Mouse (Mus musculus): ENCODE data around the gene Elane. TPM values are rescaled to one million over a fixed set of nuclear protein-coding genes. Genes with fewer than 3 reads are reported as not detected.
A peak's percentile ranks its signal among the peaks of the same experiment; 100 is the strongest.

The Elane gene
- polyA plus RNA-seq, 1 experiment: 162 TPM

DNA sequence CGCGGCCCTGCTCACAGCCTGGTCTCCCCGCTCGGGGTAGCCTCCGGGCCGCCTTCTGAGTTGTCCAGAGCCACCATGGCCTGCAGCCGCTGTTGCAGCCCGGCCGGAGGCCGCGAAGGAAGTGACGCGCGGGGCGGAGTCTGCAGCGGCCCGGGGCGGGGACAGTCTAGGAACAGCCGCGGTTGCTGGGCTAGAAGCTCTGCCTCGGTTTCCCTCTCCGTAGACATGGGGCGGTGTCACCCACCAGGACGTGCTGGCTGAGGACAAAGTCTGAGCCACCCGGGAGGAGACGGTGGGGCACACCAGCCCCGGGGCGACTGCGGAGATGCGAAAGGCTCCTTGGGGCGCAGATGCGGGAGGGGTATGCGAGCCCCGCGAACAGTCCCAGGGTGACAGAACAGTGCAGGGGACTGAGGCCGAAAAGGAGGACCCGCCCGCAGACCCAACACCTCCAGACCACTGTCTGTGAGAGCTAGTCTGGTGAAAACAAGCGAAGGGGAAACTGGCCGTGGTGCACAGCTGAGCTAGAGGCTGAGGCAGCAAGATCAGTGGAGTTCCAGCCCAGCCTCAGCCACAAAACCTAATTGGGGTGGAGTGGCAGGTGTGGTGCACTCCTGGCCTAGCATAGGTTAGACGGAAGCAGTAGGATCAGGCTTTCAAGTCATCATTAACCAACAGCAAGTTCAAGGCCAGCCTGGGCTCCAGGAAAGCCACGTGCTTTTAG lies 30.9 kb downstream of the Elane start, which contains the start of gene Kiss1r:
Gene Kiss1r, plus strand, starts transcription at position 164 of the 724 bp plus-strand sequence.
- TF ChIP-seq CTCF (IDR thresholded peaks at IDR 0.05; ENCODE audit: control insufficient read depth, insufficient read depth, low read length) (no peak), POLR2A (IDR thresholded peaks at IDR 0.05; ENCODE audit: borderline replicate concordance, control insufficient read depth, low read depth, low read length) (peak; percentile 90; the same call in 1 of the 2 replicates)
- WGBS: 2% methylated on average over 42 of the region's 42 CpGs
- Histone ChIP-seq H3K4me1 (ENCODE audit: control insufficient read depth, insufficient read depth, low read length) (peaks cover 5% of the 10 kb centered on the region), H3K27ac (ENCODE audit: control insufficient read depth, insufficient read depth, low read depth, low read length, poor library complexity) (peak within 1 kb of the TSS; percentile 86), H3K4me3 (replicated peaks; ENCODE audit: control insufficient read depth, low read depth, low read length) (peak within 1 kb of the TSS; percentile 96)

DNA sequence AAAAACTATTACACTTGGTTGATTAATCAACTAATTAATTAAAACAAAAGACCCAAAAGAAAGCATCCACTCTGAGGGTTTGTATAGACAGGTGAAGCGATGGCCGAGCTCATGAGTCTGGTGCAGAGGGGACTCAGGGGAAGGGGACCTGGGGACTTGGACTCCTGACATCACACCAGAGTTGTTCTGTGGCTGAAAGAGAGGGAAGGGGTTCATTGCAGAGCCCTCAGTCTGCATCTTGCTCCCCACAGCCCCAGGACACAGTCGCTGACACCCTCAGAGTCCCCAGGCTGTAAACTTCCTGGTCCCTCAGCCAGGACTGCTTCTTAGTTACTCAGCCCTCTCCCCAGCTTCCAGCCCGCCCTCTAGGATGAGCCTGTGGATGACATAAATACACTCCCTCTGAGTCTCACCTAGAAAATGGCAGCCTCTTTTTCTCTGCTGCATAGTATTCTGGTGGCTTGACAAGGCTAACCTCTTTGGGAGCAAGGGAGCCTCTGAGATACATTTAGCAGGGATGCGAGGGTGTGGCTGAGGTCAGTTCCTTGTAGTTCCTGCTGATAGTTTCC lies 31.6 kb downstream of the Elane start:
- WGBS: 73% methylated on average over 5 of the region's 5 CpGs
- peak overlapping the region; percentile 96 for H3K4me3 ChIP-seq (replicated peaks; ENCODE audit: control insufficient read depth, low read depth, low read length)
- peaks cover 5% of the 10 kb centered on the region for H3K4me1 ChIP-seq (ENCODE audit: control insufficient read depth, insufficient read depth, low read length)
- TF ChIP-seq POLR2A (IDR thresholded peaks at IDR 0.05; ENCODE audit: borderline replicate concordance, control insufficient read depth, low read depth, low read length) (no peak), CTCF (IDR thresholded peaks at IDR 0.05; ENCODE audit: control insufficient read depth, insufficient read depth, low read length) (no peak)
- no peak overlapping the region for H3K27ac ChIP-seq (ENCODE audit: control insufficient read depth, insufficient read depth, low read depth, low read length, poor library complexity)

GRCm38 (mm10) chr10:79918231-79919078 lies 32.4 kb downstream of the Elane start:
- TF ChIP-seq POLR2A (IDR thresholded peaks at IDR 0.05; ENCODE audit: borderline replicate concordance, control insufficient read depth, low read depth, low read length) (no peak), CTCF (IDR thresholded peaks at IDR 0.05; ENCODE audit: control insufficient read depth, insufficient read depth, low read length) (no peak)
- WGBS: 55% methylated on average over 35 of the region's 35 CpGs
- Histone ChIP-seq H3K4me3 (replicated peaks; ENCODE audit: control insufficient read depth, low read depth, low read length) (no peak overlapping the region), H3K4me1 (ENCODE audit: control insufficient read depth, insufficient read depth, low read length) (peaks cover 5% of the 10 kb centered on the region), H3K27ac (ENCODE audit: control insufficient read depth, insufficient read depth, low read depth, low read length, poor library complexity) (no peak overlapping the region)

DNA sequence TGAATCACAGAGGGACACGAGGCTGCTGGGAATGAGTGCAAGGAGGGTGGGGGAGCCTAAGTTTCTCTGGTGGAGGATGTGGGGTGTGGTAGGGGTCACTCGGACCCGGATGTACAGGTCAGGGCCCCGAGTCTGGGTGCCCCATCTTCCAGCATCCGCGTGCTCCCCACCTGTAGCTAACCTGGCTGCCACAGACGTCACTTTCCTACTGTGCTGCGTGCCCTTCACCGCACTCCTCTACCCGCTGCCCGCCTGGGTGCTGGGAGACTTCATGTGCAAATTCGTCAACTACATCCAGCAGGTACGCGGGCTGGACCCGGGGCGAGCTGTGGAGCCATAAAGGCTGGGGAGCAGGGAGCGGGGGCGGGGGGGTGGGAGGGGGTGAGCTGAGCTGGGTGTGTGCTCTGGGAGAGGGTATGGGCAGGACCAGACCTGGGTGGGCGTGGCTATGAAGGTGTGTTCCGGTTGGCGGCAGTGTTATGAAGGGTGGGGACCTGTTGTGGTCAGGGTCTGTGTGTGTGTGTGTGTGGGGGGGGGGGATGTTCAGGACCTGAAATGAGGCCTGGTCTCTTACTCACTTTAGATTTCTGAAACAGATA lies 33.3 kb downstream of the Elane start:
- 43% methylated on average over 21 of the region's 21 CpGs for WGBS
- Histone ChIP-seq H3K27ac (ENCODE audit: control insufficient read depth, insufficient read depth, low read depth, low read length, poor library complexity) (no peak overlapping the region), H3K4me3 (replicated peaks; ENCODE audit: control insufficient read depth, low read depth, low read length) (no peak overlapping the region), H3K4me1 (ENCODE audit: control insufficient read depth, insufficient read depth, low read length) (peaks cover 5% of the 10 kb centered on the region)
- TF ChIP-seq POLR2A (IDR thresholded peaks at IDR 0.05; ENCODE audit: borderline replicate concordance, control insufficient read depth, low read depth, low read length) (no peak), CTCF (IDR thresholded peaks at IDR 0.05; ENCODE audit: control insufficient read depth, insufficient read depth, low read length) (no peak)

DNA sequence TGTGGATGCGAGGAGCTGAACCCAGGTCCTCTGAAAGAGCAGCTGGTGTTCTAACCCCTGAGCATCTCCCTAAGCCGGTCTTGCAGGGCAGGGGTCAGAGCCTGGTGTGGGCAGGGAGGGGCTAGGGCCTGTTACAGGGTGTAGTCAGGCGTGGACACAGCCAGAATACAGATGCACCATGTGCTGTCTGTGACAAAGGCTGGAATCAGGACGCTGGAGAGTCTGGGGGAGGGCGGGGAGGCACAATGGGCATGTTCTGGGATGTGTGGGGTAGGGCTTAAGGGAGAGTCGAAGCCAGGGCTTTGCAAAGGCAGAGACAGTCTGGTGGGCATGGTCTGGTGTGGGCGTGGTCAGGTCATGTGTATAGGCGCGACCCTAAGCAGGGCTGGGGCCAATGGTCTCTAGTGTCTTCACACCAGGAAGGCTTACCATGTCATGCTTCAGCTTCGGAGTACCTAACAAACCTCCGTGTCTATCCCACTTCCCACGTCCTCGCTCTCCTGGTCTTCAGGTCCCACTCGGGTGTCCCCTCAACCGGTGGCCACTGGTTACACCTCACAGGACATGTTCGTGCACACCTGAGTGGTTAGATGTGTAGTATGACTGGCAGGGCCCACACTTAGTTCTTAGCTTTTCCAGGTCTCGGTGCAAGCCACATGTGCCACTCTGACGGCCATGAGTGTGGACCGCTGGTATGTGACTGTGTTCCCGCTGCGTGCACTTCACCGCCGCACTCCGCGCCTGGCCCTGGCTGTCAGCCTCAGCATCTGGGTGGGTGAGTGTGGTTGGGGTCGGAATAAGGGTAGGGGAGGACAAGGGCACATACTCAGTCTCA lies 34.2 kb downstream of the Elane start:
- peaks cover 5% of the 10 kb centered on the region for H3K4me1 ChIP-seq (ENCODE audit: control insufficient read depth, insufficient read depth, low read length)
- H3K4me3 ChIP-seq (replicated peaks; ENCODE audit: control insufficient read depth, low read depth, low read length): no peak overlapping the region
- 56% methylated on average over 26 of the region's 26 CpGs for WGBS
- no peak overlapping the region for H3K27ac ChIP-seq (ENCODE audit: control insufficient read depth, insufficient read depth, low read depth, low read length, poor library complexity)
- TF ChIP-seq POLR2A (IDR thresholded peaks at IDR 0.05; ENCODE audit: borderline replicate concordance, control insufficient read depth, low read depth, low read length) (no peak), CTCF (IDR thresholded peaks at IDR 0.05; ENCODE audit: control insufficient read depth, insufficient read depth, low read length) (no peak)

DNA sequence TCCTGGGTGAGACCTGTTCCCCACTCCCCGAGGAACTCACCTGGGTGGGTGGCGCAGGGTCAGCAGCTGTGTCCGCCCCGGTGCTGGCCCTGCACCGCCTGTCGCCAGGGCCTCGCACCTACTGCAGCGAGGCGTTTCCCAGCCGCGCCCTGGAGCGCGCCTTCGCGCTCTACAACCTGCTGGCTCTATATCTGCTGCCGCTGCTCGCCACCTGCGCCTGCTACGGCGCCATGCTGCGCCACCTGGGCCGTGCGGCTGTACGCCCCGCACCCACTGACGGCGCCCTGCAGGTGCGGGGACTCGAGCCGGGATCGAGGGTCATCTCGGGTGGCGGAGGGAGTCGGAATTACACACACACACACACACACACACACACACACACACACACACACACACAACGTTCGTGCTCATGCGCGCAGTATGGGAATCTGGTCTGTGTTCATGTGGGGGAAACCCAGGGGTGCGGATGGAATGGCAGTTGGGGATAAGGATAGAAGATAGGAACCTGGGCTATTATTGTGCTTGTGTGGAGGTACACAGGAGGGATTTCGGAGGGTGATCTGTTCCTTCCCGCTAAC lies 35.0 kb downstream of the Elane start, which contains the start of gene R3hdm4:
Gene R3hdm4, minus strand, starts transcription at position 251 of the 578 bp plus-strand sequence.
- TF ChIP-seq CTCF (IDR thresholded peaks at IDR 0.05; ENCODE audit: control insufficient read depth, insufficient read depth, low read length) (no peak), POLR2A (IDR thresholded peaks at IDR 0.05; ENCODE audit: borderline replicate concordance, control insufficient read depth, low read depth, low read length) (no peak)
- no peak within 1 kb of the TSS for H3K4me3 ChIP-seq (replicated peaks; ENCODE audit: control insufficient read depth, low read depth, low read length)
- WGBS: 14% methylated on average over 41 of the region's 41 CpGs
- peaks cover 3% of the 10 kb centered on the region; the same call in 1 of the 2 replicates for H3K4me1 ChIP-seq (ENCODE audit: control insufficient read depth, insufficient read depth, low read length)
- H3K27ac ChIP-seq (ENCODE audit: control insufficient read depth, insufficient read depth, low read depth, low read length, poor library complexity): no peak within 1 kb of the TSS

DNA sequence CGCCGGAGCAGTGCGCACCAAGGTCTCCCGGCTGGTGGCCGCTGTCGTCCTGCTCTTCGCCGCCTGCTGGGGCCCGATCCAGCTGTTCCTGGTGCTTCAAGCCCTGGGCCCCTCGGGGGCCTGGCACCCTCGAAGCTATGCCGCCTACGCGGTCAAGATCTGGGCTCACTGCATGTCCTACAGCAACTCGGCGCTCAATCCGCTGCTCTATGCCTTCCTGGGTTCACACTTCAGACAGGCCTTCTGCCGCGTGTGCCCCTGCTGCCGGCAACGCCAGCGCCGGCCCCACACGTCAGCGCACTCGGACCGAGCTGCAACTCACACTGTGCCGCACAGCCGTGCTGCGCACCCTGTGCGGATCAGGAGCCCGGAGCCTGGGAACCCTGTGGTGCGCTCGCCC lies 35.5 kb downstream of the Elane start:
- no peak for TF ChIP-seq CTCF (IDR thresholded peaks at IDR 0.05; ENCODE audit: control insufficient read depth, insufficient read depth, low read length)
- TF ChIP-seq POLR2A (IDR thresholded peaks at IDR 0.05; ENCODE audit: borderline replicate concordance, control insufficient read depth, low read depth, low read length): no peak
- Histone ChIP-seq H3K4me1 (ENCODE audit: control insufficient read depth, insufficient read depth, low read length) (peaks cover 3% of the 10 kb centered on the region; the same call in 1 of the 2 replicates), H3K27ac (ENCODE audit: control insufficient read depth, insufficient read depth, low read depth, low read length, poor library complexity) (no peak overlapping the region), H3K4me3 (replicated peaks; ENCODE audit: control insufficient read depth, low read depth, low read length) (no peak overlapping the region)
- WGBS: 23% methylated on average over 34 of the region's 34 CpGs
